Mouse (Mus musculus): ENCODE measurements around the gene Fancg. TPM values are rescaled to one million over a fixed set of nuclear protein-coding genes. Genes with fewer than 3 reads are reported as not detected.

Fancg gene
- total and polyA plus RNA-seq, 3 experiments: 13.2 to 18.7 (median 13.7) TPM

GRCm38 (mm10) chr4:43043644-43044357, 33.5 kb upstream of the Fancg start:
- H3K4me3 ChIP-seq (replicated peaks in 1 of 3; ENCODE audit: low read depth in 2 of 3, low read length in 2 of 3, poor library complexity in 1 of 3): peak overlapping the region; percentile 29 to 59 (median 39)
- no peaks in the 10 kb centered on the region for H3K79me2 ChIP-seq (replicated peaks; ENCODE audit: control insufficient read depth, extremely low read depth, insufficient read depth, poor library complexity, severe bottlenecking)
- H3K9ac ChIP-seq (ENCODE audit: insufficient read depth, low read depth): peak overlapping the region; percentile 31
- DNase-seq (ENCODE audit: extremely low read depth): peak; percentile 91
- dilution Hi-C loops (cut with MboI; ENCODE audit: extremely low pct_ligation_motif_present, extremely low pct_unique_long_range_greater_than_20kb, low sequenced_read_pairs): no loop called here
- no peaks in the 10 kb centered on the region for H3K36me3 ChIP-seq (replicated peaks in 1 of 2; ENCODE audit: control insufficient read depth in 1 of 2, insufficient read depth in 1 of 2, low read length in 1 of 2)
- no peaks in the 10 kb centered on the region for H3K27me3 ChIP-seq (replicated peaks)
- H3K9me3 ChIP-seq (replicated peaks; ENCODE audit: low read length): no peaks in the 10 kb centered on the region
- H3K4me1 ChIP-seq (ENCODE audit: control insufficient read depth in 1 of 2, insufficient read depth in 2 of 2): peaks cover 16 to 61% of the 10 kb centered on the region in 2 experiments
- H3K4me2 ChIP-seq (ENCODE audit: insufficient read depth, low read depth, poor library complexity, severe bottlenecking): peak overlapping the region; percentile 87
- TF ChIP-seq CTCF (conservative IDR thresholded peaks at IDR 0.05 in 1 of 2, IDR thresholded peaks at IDR 0.05 in 1 of 2; ENCODE audit: low read depth in 2 of 2, low read length in 2 of 2): no peak
- TF ChIP-seq E2F4 (IDR thresholded peaks at IDR 0.05; ENCODE audit: insufficient replicate concordance, low read depth, low read length): no peak
- TF ChIP-seq SIN3A (IDR thresholded peaks at IDR 0.05; ENCODE audit: low read length): 0 out of 2 replicates have a peak, but pooled peaks have one; percentile 18
- peak; percentile 91 for TF ChIP-seq ZNF384 (IDR thresholded peaks at IDR 0.05; ENCODE audit: low read depth, low read length)
- TF ChIP-seq IRF4 (IDR thresholded peaks at IDR 0.05; ENCODE audit: low read depth, low read length): no peak
- peak; percentile 11; the same call in 1 of the 2 replicates for TF ChIP-seq ZMIZ1 (IDR thresholded peaks at IDR 0.05; ENCODE audit: low read depth, low read length)
- 0 out of 2 replicates have a peak, but pooled peaks have one; percentile 24 for TF ChIP-seq TBP (conservative IDR thresholded peaks at IDR 0.05; ENCODE audit: low read depth, low read length)
- TF ChIP-seq MAFK (IDR thresholded peaks at IDR 0.05; ENCODE audit: insufficient replicate concordance, low read length): no peak
- peak; percentile 31; the same call in 1 of the 2 replicates for TF ChIP-seq POLR2A (IDR thresholded peaks at IDR 0.05; ENCODE audit: low read depth, low read length)
- TF ChIP-seq CHD1 (IDR thresholded peaks at IDR 0.05; ENCODE audit: low read depth, low read length): no peak
- TF ChIP-seq ETS1 (conservative IDR thresholded peaks at IDR 0.05; ENCODE audit: low read depth, low read length): no peak
- no peak for TF ChIP-seq NELFE (IDR thresholded peaks at IDR 0.05; ENCODE audit: low read depth, low read length)
- TF ChIP-seq POLR2AphosphoS2 (IDR thresholded peaks at IDR 0.05; ENCODE audit: low read depth, low read length): no peak
- no peak for TF ChIP-seq JUND (conservative IDR thresholded peaks at IDR 0.05; ENCODE audit: low read depth, low read length)
- no peak for TF ChIP-seq BHLHE40 (IDR thresholded peaks at IDR 0.05; ENCODE audit: low read depth, low read length)
- no peak for TF ChIP-seq SMC3 (IDR thresholded peaks at IDR 0.05; ENCODE audit: low read depth, low read length)
- TF ChIP-seq EP300 (IDR thresholded peaks at IDR 0.05; ENCODE audit: low read length): no peak
- no peak for TF ChIP-seq ZC3H11A (IDR thresholded peaks at IDR 0.05; ENCODE audit: low read depth, low read length)
- TF ChIP-seq MAX (IDR thresholded peaks at IDR 0.05; ENCODE audit: low read length): no peak
- no peak for TF ChIP-seq PAX5 (IDR thresholded peaks at IDR 0.05; ENCODE audit: low read length)
- TF ChIP-seq MEF2A (IDR thresholded peaks at IDR 0.05; ENCODE audit: borderline replicate concordance, low read depth, low read length): no peak
- peak; percentile 47; the same call in 1 of the 2 replicates for TF ChIP-seq ELF1 (IDR thresholded peaks at IDR 0.05; ENCODE audit: low read depth, low read length)
- peak overlapping the region; percentile 70 for H3K27ac ChIP-seq (ENCODE audit: insufficient read depth, low read depth)
- in situ Hi-C loops (cut with MboI; ENCODE audit: low pct_ligation_motif_present, low pct_unique_long_range_greater_than_20kb, low sequenced_read_pairs): no loop called here
